Mouse (Mus musculus): ENCODE data around the gene Pdpk1.

GRCm38 (mm10) chr17:24137226-24137880 is 13.4 kb downstream of the Pdpk1 start:
- TF ChIP-seq CTCF (IDR thresholded peaks at IDR 0.05; ENCODE audit: insufficient read depth, low read depth, low read length) (no peak), POLR2A (IDR thresholded peaks at IDR 0.05; ENCODE audit: insufficient read depth, low read depth, low read length) (no peak)
